Mouse (Mus musculus) ES-Bruce4 (cell line): ENCODE measurements around the gene Tjp2. TPM values are rescaled to one million over a fixed set of nuclear protein-coding genes. Genes with fewer than 3 reads are reported as not detected.
A peak's percentile ranks its signal among the peaks of the same experiment; 100 is the strongest.

Experiments
- H3K27ac ChIP-seq: 2 replicates; pipeline ENCODE4 v1.5.1; 2012; ENCODE audit warnings: low read length, inconsistent platforms; ENCODE audit not compliant: insufficient read depth
- H3K27me3 ChIP-seq: 2 replicates; pipeline ENCODE4 v1.6.1; 2012; ENCODE audit warnings: mild to moderate bottlenecking, low read length, inconsistent platforms; ENCODE audit not compliant: control insufficient read depth, poor library complexity, insufficient read depth, severe bottlenecking
- H3K36me3 ChIP-seq: 2 replicates; pipeline ENCODE4 v1.6.1; 2012; ENCODE audit warnings: inconsistent platforms, mild to moderate bottlenecking, low read length, moderate library complexity; ENCODE audit not compliant: control insufficient read depth, poor library complexity, insufficient read depth, severe bottlenecking
- H3K4me1 ChIP-seq: one replicate; pipeline ENCODE4 v1.8.1; 2011; ENCODE audit warnings: low read length; ENCODE audit not compliant: control insufficient read depth, insufficient read depth
- H3K4me3 ChIP-seq: 2 replicates; pipeline ENCODE4 v1.5.1; 2011; ENCODE audit warnings: low read depth, mild to moderate bottlenecking, low read length
- H3K9ac ChIP-seq: 2 replicates; pipeline ENCODE4 v1.6.1; 2012; ENCODE audit warnings: low read depth, mild to moderate bottlenecking, inconsistent platforms; ENCODE audit not compliant: poor library complexity, severe bottlenecking
- H3K9me3 ChIP-seq: replicated peaks from 2 replicates; pipeline ENCODE4 v1.6.1; 2012; ENCODE audit warnings: mild to moderate bottlenecking, low read length, inconsistent platforms; ENCODE audit not compliant: control insufficient read depth, poor library complexity, insufficient read depth, severe bottlenecking
- CTCF ChIP-seq: IDR thresholded peaks from one replicate; pipeline ENCODE4 v1.8.1; 2011; ENCODE audit warnings: low read depth, low read length
- EP300 ChIP-seq: IDR thresholded peaks from 2 replicates; pipeline ENCODE4 v1.6.1; 2011; ENCODE audit warnings: low read depth, low read length; ENCODE audit not compliant: insufficient read depth
- POLR2A ChIP-seq: IDR thresholded peaks from one replicate; pipeline ENCODE4 v1.8.1; 2011; ENCODE audit warnings: low read length; ENCODE audit not compliant: insufficient read depth
- polyA plus RNA-seq: library from polyadenylated mRNA; stranded (reverse); fragments of >200 nt; gene quantifications from 2 replicates; pipeline ENCODE4 v1.2.4, GENCODE M21; 2011; ENCODE audit warnings: low read depth; ENCODE audit not compliant: missing spikeins, insufficient read depth, insufficient read length

Gene Tjp2
- polyA plus RNA-seq, 1 experiment, result 114 TPM

GRCm38 (mm10) chr19:24209516-24209915, 15.3 kb downstream of the Tjp2 start:
- H3K4me3 ChIP-seq, result peak overlapping the region; percentile 29; the same call in 1 of the 2 replicates
- H3K36me3 ChIP-seq, result no peaks in the 10 kb centered on the region
- H3K9ac ChIP-seq, result no peak overlapping the region

DNA sequence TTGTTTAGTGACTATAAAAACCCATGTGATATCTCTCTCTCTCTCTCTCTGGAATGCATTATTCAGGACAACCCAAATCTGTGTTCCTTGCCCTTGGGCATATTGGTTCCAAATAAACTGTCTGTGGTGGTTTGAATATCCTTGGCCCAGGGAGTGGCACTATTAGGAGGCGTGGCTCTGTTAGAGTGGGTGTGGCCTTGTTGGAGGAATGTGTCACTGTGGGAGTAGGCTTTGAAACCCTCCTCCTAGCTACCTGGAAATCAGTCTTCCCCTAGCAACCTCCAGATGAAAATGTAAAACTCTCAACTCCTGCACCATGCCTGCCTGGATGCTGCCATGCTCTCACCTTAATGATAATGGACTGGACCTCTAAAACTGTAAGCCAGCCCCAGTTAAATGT, 16.9 kb downstream of the Tjp2 start:
- Histone ChIP-seq H3K9me3 (no peaks in the 10 kb centered on the region), H3K27me3 (no peaks in the 10 kb centered on the region), H3K27ac (no peak overlapping the region), H3K36me3 (no peaks in the 10 kb centered on the region), H3K4me1 (peaks cover 3% of the 10 kb centered on the region), H3K9ac (no peak overlapping the region), H3K4me3 (no peak overlapping the region)
- TF ChIP-seq CTCF (no peak), EP300 (no peak), POLR2A (no peak)

More at GRCm38 (mm10) chr19:24209516-24209915, 15.3 kb downstream of the Tjp2 start:
- no peaks in the 10 kb centered on the region for H3K9me3 ChIP-seq
- TF ChIP-seq EP300, result no peak
- TF ChIP-seq CTCF, result no peak
- TF ChIP-seq POLR2A, result no peak
- no peaks in the 10 kb centered on the region for H3K27me3 ChIP-seq
- H3K4me1 ChIP-seq, result peaks cover 5% of the 10 kb centered on the region
- H3K27ac ChIP-seq, result no peak overlapping the region

DNA sequence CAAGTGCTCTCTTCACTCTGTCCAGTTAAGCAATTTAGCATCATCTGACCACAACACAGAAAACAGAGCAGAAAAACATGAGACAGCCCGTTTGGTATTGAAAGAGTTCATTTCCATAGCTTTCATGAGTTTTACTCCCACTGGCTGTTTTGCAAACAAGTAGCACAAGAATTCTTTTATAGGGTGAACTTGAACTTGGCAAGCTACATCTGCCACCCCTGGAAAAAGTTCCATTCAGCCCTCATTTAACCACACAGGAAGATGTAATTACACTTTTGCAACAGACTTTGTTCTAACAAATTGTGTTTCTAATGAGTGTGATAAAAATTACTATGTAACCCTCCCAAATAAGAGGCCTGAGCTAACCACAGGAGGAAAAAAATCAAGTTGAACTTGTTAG, 19.8 kb downstream of the Tjp2 start:
- TF ChIP-seq POLR2A, result no peak
- TF ChIP-seq CTCF, result no peak
- TF ChIP-seq EP300, result no peak
- Histone ChIP-seq H3K27me3 (no peaks in the 10 kb centered on the region), H3K4me1 (peaks cover 2% of the 10 kb centered on the region), H3K27ac (no peak overlapping the region), H3K4me3 (no peak overlapping the region), H3K9me3 (no peaks in the 10 kb centered on the region), H3K36me3 (no peaks in the 10 kb centered on the region; the same call in 1 of the 2 replicates), H3K9ac (no peak overlapping the region)

DNA sequence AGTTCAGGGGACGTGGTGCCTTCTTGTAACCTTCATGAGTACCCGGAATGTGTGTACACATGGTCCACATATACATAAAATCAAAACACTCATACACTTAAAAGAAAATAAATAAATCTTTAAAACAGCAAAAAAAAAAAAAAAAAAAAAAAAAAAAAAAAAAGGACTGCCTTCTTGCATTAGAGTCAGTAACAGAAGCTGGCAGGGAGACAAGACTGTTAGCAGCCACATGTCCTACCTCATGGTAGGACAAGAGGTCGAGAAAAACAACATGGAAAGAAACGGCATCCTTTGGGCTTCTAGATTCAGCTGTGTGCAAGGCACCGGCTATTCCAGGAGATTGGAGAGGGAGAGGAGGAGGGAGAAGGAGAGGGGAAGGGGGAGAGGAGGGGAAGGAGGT, 23.0 kb downstream of the Tjp2 start:
- no peaks in the 10 kb centered on the region for H3K9me3 ChIP-seq
- H3K27me3 ChIP-seq, result no peaks in the 10 kb centered on the region
- no peak overlapping the region for H3K9ac ChIP-seq
- no peak overlapping the region for H3K27ac ChIP-seq
- peaks cover 2% of the 10 kb centered on the region for H3K4me1 ChIP-seq
- no peak overlapping the region for H3K4me3 ChIP-seq
- TF ChIP-seq CTCF (no peak), EP300 (no peak), POLR2A (no peak)
- H3K36me3 ChIP-seq, result no peaks in the 10 kb centered on the region; the same call in 1 of the 2 replicates

GRCm38 (mm10) chr19:24200566-24200965, 24.3 kb downstream of the Tjp2 start:
- TF ChIP-seq POLR2A, result no peak
- no peak for TF ChIP-seq CTCF
- no peak for TF ChIP-seq EP300
- H3K9ac ChIP-seq, result no peak overlapping the region
- H3K4me3 ChIP-seq, result no peak overlapping the region
- no peaks in the 10 kb centered on the region for H3K27me3 ChIP-seq
- H3K4me1 ChIP-seq, result no peaks in the 10 kb centered on the region
- H3K9me3 ChIP-seq, result no peaks in the 10 kb centered on the region
- no peak overlapping the region for H3K27ac ChIP-seq
- H3K36me3 ChIP-seq, result no peaks in the 10 kb centered on the region; the same call in 1 of the 2 replicates

GRCm38 (mm10) chr19:24198676-24199303, 26.0 kb downstream of the Tjp2 start:
- 0 out of 2 replicates have a peak, but pooled peaks cover 2% of the 10 kb centered on the region for H3K9me3 ChIP-seq
- TF ChIP-seq EP300, result no peak
- no peak for TF ChIP-seq CTCF
- TF ChIP-seq POLR2A, result no peak

More at GRCm38 (mm10) chr19:24198676-24199303, 26.0 kb downstream of the Tjp2 start:
- no peaks in the 10 kb centered on the region for H3K4me1 ChIP-seq
- no peaks in the 10 kb centered on the region for H3K27me3 ChIP-seq
- H3K4me3 ChIP-seq, result no peak overlapping the region
- H3K27ac ChIP-seq, result peak overlapping the region; percentile 52
- H3K36me3 ChIP-seq, result no peaks in the 10 kb centered on the region; the same call in 1 of the 2 replicates
- H3K9ac ChIP-seq, result no peak overlapping the region
